Mouse (Mus musculus) ES-E14 (cell line): ENCODE measurements around the gene Calr4. TPM values are rescaled to one million over a fixed set of nuclear protein-coding genes. Genes with fewer than 3 reads are reported as not detected.

Source experiments
- DNase-seq: peaks from one replicate; pipeline ENCODE4 v3.0.0-alpha.2; 2013; ENCODE audit warnings: low read depth, low spot score
- H3K27ac ChIP-seq: 2 replicates; pipeline ENCODE4 v1.5.1; 2012; ENCODE audit warnings: low read depth, mild to moderate bottlenecking, low read length, moderate library complexity, mixed read lengths; ENCODE audit not compliant: poor library complexity, insufficient read depth, severe bottlenecking
- H3K36me3 ChIP-seq: 2 replicates; pipeline ENCODE4 v1.6.1; 2012; ENCODE audit warnings: mild to moderate bottlenecking, low read length, moderate library complexity, mixed read lengths; ENCODE audit not compliant: control insufficient read depth, poor library complexity, insufficient read depth, severe bottlenecking
- H3K4me1 ChIP-seq, 2 experiments: fragments of 150-350 bp in 1 of 2; sonication (generic) in 1 of 2; 2 replicates each; pipeline ENCODE4 v1.6.1; 2012; ENCODE audit warnings: low read length in 2 of 2, mild to moderate bottlenecking in 1 of 2, mixed read lengths in 1 of 2; ENCODE audit not compliant: control insufficient read depth in 2 of 2, insufficient read depth in 2 of 2, poor library complexity in 1 of 2
- H3K4me3 ChIP-seq, 2 experiments: fragments of 150-350 bp in 1 of 2; sonication (generic) in 1 of 2; 2 replicates each; pipeline ENCODE4 v1.5.1; 2012; ENCODE audit warnings: low read length in 2 of 2, low read depth in 1 of 2, mild to moderate bottlenecking in 1 of 2, mixed read lengths in 1 of 2; ENCODE audit not compliant: insufficient read depth in 1 of 2, poor library complexity in 1 of 2, severe bottlenecking in 1 of 2
- H3K9ac ChIP-seq: 2 replicates; pipeline ENCODE4 v1.6.1; 2012; ENCODE audit warnings: low read depth, mild to moderate bottlenecking, low read length, mixed read lengths; ENCODE audit not compliant: poor library complexity, insufficient read depth, severe bottlenecking
- H3K9me3 ChIP-seq: fragments of 150-350 bp; sonication (generic); 2 replicates; pipeline ENCODE4 v1.6.1; 2012; ENCODE audit warnings: low read depth, mild to moderate bottlenecking, low read length; ENCODE audit not compliant: control insufficient read depth, insufficient read depth
- CHD2 ChIP-seq: IDR thresholded peaks from 2 replicates; pipeline ENCODE4 v1.6.1; 2014; ENCODE audit warnings: mild to moderate bottlenecking, low read depth, low read length, inconsistent platforms
- HCFC1 ChIP-seq: IDR thresholded peaks from 2 replicates; pipeline ENCODE4 v1.6.1; 2012; ENCODE audit warnings: low read length, inconsistent platforms, borderline replicate concordance; ENCODE audit not compliant: insufficient read depth
- MAFK ChIP-seq: IDR thresholded peaks from 2 replicates; pipeline ENCODE4 v1.6.1; 2014; ENCODE audit warnings: mild to moderate bottlenecking, low read depth, low read length, inconsistent platforms; ENCODE audit not compliant: insufficient read depth
- ZC3H11A ChIP-seq: IDR thresholded peaks from 2 replicates; pipeline ENCODE4 v1.6.1; 2012; ENCODE audit warnings: low read depth, mild to moderate bottlenecking, inconsistent platforms, low read length, borderline replicate concordance
- ZNF384 ChIP-seq: IDR thresholded peaks from 2 replicates; pipeline ENCODE4 v1.6.1; 2012; ENCODE audit warnings: low read depth, low read length, inconsistent platforms
- in situ Hi-C, 2 experiments: fragments of 600-800 bp; cut with MboI; formaldehyde crosslinking; loops; one replicate each; pipeline ENCODE4 v1.15.1; 2025; ENCODE audit warnings: low sequenced_read_pairs in 2 of 2, inconsistent platforms in 1 of 2; ENCODE audit not compliant: unreplicated experiment in 2 of 2
- total RNA-seq: library from RNA; depleted of rRNA; stranded (reverse); fragments of 300-350 nt; gene quantifications from 2 replicates; pipeline ENCODE4 v1.2.3, GENCODE M21; 2012

The Calr4 gene
- total RNA-seq, 1 experiment, result 1.4 TPM

DNA sequence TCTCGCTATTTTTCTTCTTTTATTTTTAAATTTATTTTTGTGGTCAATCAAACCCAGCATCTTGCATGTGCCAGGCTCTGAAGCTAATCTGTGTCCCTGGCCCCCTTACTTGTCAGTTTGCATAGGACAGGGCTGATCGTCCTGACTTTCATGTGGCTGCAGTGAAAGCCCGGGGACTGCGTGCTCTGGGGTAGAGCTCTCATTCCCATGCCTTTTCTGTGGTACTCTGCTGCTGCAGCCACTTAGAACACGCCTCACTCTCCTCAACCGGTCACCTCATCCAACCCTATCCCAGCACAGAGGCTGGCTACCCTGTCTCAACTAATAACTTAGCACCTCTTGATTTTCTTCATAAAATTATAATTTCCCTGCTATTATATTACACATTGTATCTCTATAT, 8.7 kb upstream of the Calr4 start:
- TF ChIP-seq ZC3H11A, result no peak
- no peak for TF ChIP-seq MAFK
- no peak for TF ChIP-seq HCFC1
- no peak for TF ChIP-seq CHD2
- TF ChIP-seq ZNF384, result no peak
- Histone ChIP-seq H3K36me3 (no peaks in the 10 kb centered on the region), H3K9me3 (no peaks in the 10 kb centered on the region), H3K9ac (no peak overlapping the region), H3K4me3 (no peak overlapping the region), H3K4me1 (peaks cover 0 to 4% of the 10 kb centered on the region in 2 experiments; a peak in 1 of 4 replicates), H3K27ac (no peak overlapping the region)
- in situ Hi-C loops, result no loop called here
- no peak for DNase-seq

DNA sequence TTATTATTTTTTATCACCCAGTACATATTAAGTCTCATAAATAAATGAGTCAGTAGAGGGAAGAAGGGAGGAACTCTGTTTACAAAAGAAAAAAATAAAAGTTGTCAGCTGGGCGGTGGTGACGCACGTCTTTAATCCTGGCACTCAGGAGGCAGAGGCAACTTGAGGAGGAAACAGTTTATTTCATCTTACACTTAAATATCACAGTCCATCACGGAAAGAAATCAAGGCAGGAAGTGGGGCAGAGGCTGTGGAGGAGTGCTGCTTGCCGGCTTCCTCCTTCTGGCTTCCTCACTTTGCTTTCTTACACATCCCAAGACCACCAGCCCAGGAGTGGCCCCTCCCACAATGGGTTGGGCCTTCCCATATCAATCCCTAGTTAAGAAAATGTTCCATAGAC, 8.2 kb upstream of the Calr4 start:
- no peaks in the 10 kb centered on the region for H3K36me3 ChIP-seq
- in situ Hi-C loops, result no loop called here
- no peaks in the 10 kb centered on the region for H3K9me3 ChIP-seq
- H3K27ac ChIP-seq, result no peak overlapping the region
- peaks cover 0 to 4% of the 10 kb centered on the region in 2 experiments; a peak in 1 of 4 replicates for H3K4me1 ChIP-seq
- H3K4me3 ChIP-seq, result no peak overlapping the region
- TF ChIP-seq CHD2, result no peak
- no peak for TF ChIP-seq ZNF384
- no peak for TF ChIP-seq MAFK
- TF ChIP-seq HCFC1, result no peak
- no peak for TF ChIP-seq ZC3H11A
- H3K9ac ChIP-seq, result no peak overlapping the region
- DNase-seq, result no peak

- TF ChIP-seq HCFC1 (no peak), MAFK (no peak), CHD2 (no peak), ZC3H11A (no peak), ZNF384 (no peak)
- no peak for DNase-seq
- no peak overlapping the region for H3K27ac ChIP-seq
- no peaks in the 10 kb centered on the region for H3K36me3 ChIP-seq
- H3K4me1 ChIP-seq, result 0 out of 4 replicates have a peak, but pooled peaks cover 0 to 2% of the 10 kb centered on the region in 2 experiments
- H3K9ac ChIP-seq, result no peak overlapping the region
- H3K9me3 ChIP-seq, result no peaks in the 10 kb centered on the region
- H3K4me3 ChIP-seq, result no peak overlapping the region
- in situ Hi-C loops, result no loop called here
These were observed 4.5 kb upstream of the Calr4 start for GRCm38 (mm10) chr4:109229766-109230279.

DNA sequence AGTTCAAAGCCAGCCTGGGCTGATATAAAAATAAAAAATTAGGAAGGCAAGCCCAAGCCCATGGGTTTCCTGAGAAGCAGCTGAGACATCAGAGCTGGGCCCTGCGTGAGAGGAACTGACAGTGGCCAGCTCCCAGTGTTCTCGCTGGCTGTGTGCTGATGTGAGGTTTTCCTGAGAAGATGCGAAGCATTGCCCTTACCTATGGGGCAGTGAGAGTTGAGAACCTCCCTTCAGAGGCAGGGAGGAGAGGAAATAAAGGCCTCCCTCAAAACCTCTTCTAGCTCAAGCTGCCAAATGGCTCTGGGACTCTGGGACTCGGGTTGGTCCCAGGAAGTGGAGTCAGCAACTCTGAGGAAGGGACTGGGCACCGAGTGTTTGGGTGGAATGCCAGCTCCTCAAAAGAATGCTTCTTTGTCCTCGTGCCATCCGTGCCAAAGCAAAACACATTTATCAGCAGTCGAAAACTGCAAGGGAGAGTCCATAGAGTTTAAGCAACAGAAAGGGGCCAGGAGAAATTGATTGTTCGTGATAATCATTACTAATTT, 593 bp downstream of the Calr4 start:
- TF ChIP-seq MAFK (no peak), ZNF384 (no peak), HCFC1 (no peak), ZC3H11A (no peak), CHD2 (no peak)
- Histone ChIP-seq H3K27ac (no peak overlapping the region), H3K9me3 (no peaks in the 10 kb centered on the region), H3K4me1 (peaks cover 3 to 4% of the 10 kb centered on the region in 2 experiments; a peak in 2 of 4 replicates), H3K9ac (no peak overlapping the region), H3K4me3 (no peak overlapping the region), H3K36me3 (no peaks in the 10 kb centered on the region)
- DNase-seq, result no peak
- in situ Hi-C loops, result no loop called here
